Mouse (Mus musculus): ENCODE measurements at regions not wholly inside any gene's neighbourhood (a gene's known extent, or its start where the extent isn't known, plus 50 kb on each side); places are given as distances from the start of the nearest gene placed in this dataset.

DNA sequence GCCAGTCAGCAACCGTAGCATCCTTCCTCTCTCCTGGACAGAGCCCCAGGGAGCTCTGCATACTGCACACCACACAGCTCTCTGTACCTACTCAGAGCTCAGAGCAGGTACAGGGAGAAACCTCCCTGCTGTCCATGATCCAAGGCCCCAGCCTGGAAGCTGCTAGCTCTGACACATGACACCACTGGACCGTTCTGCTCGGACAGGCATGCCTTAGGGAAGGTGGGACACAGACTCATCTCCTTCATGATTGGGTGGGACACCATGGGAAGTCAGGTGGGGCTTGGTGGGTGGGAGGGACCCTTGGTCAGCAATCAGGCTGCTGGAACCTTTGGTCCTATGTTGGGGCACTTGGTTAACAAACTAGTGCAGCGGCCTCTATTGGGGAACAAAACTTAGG is 124.7 kb upstream of the Rybp start:
- TF ChIP-seq CTCF (IDR thresholded peaks at IDR 0.05; ENCODE audit: low read depth) (no peak), EP300 (IDR thresholded peaks at IDR 0.05; ENCODE audit: low read depth) (no peak)

Data from liver, embryonic 14.5 days (tissue).